ENCODE assay signal across 8 mouse cellular contexts in genomic region chr13:35659406-35659985, GRCm38 (mm10). TPM values are rescaled to one million over a fixed set of nuclear protein-coding genes. Genes with fewer than 3 reads are reported as not detected.
DNase-seq lines count a peak whose midpoint lies in the region; TF ChIP-seq lines count a peak whose summit lies in the region.

TSS of gene Cdyl (plus strand) at chr13:35659833.

- intact Hi-C loops in left cerebral cortex, postnatal 36 days (cut with DNase I): no loop called here

- DNase-seq in adrenal gland, adult 18-20 months (ENCODE audit: low spot score in 2 of 2): no peak
- no peak for DNase-seq in adrenal gland, adult (ENCODE audit: inconsistent age in 2 of 2, low spot score in 1 of 2)
- DNase-seq in layer of hippocampus, adult 8-10 months (ENCODE audit: low spot score in 2 of 2): no peak
- DNase-seq in layer of hippocampus, adult 11-12 months (ENCODE audit: low spot score): no peak
- DNase-seq in left cerebral cortex, postnatal 36 days (ENCODE audit: low spot score in 2 of 2): no peak
- DNase-seq in cerebellum, adult 8-10 months: no peak
- no peak for DNase-seq in cerebellum, postnatal 36 days

- WGBS in bone marrow, adult 2 months: 82% methylated on average over 4 of the region's 4 CpGs

- no peaks in the 10 kb centered on the region; the same call in 1 of the 2 replicates for H3K4me1 ChIP-seq in bone marrow, adult 2 months (ENCODE audit: control insufficient read depth, insufficient read depth, low read length)

- no peak for TF ChIP-seq CTCF in bone marrow, adult 2 months (IDR thresholded peaks at IDR 0.05; ENCODE audit: control insufficient read depth, insufficient read depth, low read length)

- no peak within 1 kb of the TSS for H3K27ac ChIP-seq in bone marrow, adult 2 months (ENCODE audit: control insufficient read depth, insufficient read depth, low read depth, low read length, poor library complexity)

- no peak within 1 kb of the TSS for H3K4me3 ChIP-seq in bone marrow, adult 2 months (replicated peaks; ENCODE audit: control insufficient read depth, low read depth, low read length)

- no peak for TF ChIP-seq POLR2A in bone marrow, adult 2 months (IDR thresholded peaks at IDR 0.05; ENCODE audit: borderline replicate concordance, control insufficient read depth, low read depth, low read length)

RNA-seq across cellular contexts. Expression of gene Cdyl, which starts in this region (rescaled TPM):
- 10 to 100 TPM; 14.2 to 16.6 TPM for total RNA-seq in adrenal gland, adult 18-20 months (2021)
- 10 to 100 TPM; 19.3 to 33.4 (median 25.7) TPM for total RNA-seq in layer of hippocampus, adult 8-10 months (2022)
- 11.4 and 20.5 TPM in 2 replicates for polyA plus RNA-seq in bone marrow, adult 2 months (2011; ENCODE audit: insufficient read depth, insufficient read length, low replicate concordance, missing spikeins)
- total RNA-seq in left cerebral cortex, postnatal 36 days (2021): 10 to 100 TPM; 41.8 to 51.3 TPM
